Mouse (Mus musculus) spleen, postnatal 10 days (tissue): ENCODE data around the gene Slc25a34.

Experiments
- DNase-seq, 2 experiments: peaks; one replicate each; pipeline ENCODE4 v3.0.0; 2021 to 2022; ENCODE audit warnings: low spot score in 2 of 2

The Slc25a34 gene

GRCm38 (mm10) chr4:141643118-141643855, 19.7 kb upstream of the Slc25a34 start:
- no peak for DNase-seq

DNA sequence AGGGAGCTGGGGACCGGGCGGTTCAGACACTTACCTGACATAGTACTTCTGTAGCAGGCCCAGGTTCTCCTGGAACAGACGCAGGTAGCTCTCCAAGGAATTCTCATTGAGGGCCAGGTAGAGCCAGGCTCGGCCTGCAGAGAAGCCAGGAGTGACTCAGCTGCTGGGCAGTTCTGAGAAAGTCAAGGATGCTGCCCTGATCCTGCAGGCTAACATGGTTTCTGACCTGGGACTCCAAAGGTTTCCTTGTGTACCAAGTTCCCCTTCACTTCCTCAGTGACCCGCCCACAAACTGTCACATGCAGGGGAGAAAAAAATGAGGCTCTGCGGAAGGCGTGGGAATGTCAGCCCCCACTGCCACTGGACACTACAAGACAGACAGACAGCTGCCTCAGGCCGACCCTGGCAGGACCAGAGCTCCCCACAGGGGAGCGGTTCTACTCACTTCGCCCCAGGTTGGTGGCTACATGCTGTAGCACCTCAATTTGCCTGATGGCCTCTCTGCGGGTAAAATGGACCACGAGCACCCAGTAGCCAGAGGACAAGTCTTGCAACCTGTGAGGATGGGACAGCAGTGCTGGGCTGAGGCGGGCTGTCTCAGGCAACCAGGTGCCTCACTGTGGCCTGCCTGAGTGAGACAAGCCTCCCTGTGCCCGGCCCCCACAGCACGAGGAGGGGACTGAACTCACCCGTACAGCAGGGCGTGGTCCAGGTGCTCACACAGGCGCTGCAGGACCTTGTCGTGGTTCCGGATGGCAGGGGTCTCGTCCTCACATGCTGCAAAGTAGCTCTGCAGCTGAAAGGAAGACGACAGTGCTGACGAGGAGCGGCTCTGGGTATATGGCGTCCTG, 18.6 kb upstream of the Slc25a34 start:
- no peak for DNase-seq

DNA sequence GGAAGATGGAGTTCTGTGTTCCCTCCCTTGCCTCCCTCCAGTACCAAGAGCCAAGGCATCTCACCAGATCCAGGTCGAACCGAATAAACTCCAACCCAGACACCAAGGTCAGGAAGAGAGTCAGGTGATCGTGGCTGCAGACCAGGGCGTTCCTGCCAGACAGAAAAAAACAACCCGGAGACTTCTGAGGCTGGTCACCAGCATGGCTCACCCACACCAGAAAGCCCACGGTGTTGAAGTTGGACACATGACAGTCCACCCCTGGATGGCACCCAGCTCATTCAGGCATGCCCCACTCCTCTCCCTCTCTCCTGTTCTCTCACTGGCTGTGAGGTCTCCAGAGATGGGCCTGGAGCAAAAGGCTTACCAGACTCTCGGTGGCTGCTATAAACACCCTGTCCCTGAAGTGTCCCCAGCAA, 17.7 kb upstream of the Slc25a34 start:
- no peak for DNase-seq

- DNase-seq = no peak
Measured at GRCm38 (mm10) chr4:141639474-141639873, 15.9 kb upstream of the Slc25a34 start.

DNA sequence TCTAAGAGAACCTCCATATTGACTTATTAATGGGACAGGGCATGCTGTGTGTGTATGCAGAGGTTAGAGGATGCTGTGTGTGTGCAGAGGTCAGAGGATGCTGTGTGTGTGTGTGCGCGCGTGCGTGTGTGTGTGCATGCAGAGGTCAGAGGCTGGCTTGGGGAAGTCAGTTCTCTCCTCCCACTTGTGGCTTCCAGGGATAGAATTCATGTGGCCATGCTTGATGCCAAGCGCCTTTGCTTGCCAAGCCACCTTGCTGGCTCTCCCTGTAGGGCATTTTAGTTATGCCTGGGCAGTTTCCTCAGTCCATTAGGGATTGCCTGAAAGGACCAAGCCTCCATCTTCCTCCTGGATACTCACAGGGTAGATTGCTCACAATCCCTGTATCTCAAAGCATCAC, 13.1 kb upstream of the Slc25a34 start:
- DNase-seq = no peak

GRCm38 (mm10) chr4:141635991-141636390, 12.4 kb upstream of the Slc25a34 start:
- DNase-seq = no peak

GRCm38 (mm10) chr4:141632111-141632873, 8.7 kb upstream of the Slc25a34 start:
- no peak for DNase-seq

DNA sequence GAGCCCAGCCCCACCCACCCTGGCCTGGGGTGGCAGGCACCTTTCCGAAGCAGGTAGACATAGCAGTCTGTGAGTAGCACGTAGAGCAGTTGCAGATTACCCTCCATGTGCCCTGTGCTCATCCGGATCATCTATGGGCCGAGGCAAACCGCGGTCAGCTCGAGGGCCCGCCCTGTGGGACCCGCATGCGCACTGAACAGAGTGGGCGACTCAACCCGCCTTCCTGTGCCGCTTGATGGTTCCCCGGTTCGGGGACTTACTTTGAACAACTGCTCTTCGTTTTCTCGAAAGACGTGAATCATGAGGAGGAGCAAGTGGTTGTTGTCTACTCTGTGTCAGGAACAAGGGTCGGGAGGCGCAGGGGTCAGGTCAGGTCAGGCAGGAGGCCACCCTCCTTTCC, 7.6 kb upstream of the Slc25a34 start:
- DNase-seq = no peak

- DNase-seq = no peak
Measured at GRCm38 (mm10) chr4:141630021-141630420, 6.4 kb upstream of the Slc25a34 start.

GRCm38 (mm10) chr4:141628661-141629060, 5.0 kb upstream of the Slc25a34 start:
- DNase-seq = no peak

DNA sequence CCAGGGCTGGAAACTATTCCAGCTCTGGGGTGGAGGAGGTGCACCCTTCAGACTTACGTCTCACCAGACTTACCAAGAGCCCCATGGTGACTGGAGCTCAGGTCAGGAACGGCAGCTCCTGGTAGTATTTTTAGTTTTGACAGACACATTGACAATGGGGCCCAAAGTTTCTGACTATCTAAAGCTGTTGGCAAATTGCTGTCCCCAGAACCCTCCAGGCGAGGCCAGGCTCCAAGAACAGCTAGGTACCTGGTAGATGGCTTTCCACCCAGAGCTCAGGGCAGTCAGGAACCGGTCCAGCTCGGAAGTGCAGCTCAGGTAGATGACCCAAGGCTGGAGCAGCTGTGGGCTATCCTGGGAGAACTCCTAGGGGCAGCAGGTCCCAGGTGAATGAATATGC, 3.9 kb upstream of the Slc25a34 start:
- no peak for DNase-seq

GRCm38 (mm10) chr4:141625774-141626550, 2.3 kb upstream of the Slc25a34 start:
- no peak for DNase-seq

DNA sequence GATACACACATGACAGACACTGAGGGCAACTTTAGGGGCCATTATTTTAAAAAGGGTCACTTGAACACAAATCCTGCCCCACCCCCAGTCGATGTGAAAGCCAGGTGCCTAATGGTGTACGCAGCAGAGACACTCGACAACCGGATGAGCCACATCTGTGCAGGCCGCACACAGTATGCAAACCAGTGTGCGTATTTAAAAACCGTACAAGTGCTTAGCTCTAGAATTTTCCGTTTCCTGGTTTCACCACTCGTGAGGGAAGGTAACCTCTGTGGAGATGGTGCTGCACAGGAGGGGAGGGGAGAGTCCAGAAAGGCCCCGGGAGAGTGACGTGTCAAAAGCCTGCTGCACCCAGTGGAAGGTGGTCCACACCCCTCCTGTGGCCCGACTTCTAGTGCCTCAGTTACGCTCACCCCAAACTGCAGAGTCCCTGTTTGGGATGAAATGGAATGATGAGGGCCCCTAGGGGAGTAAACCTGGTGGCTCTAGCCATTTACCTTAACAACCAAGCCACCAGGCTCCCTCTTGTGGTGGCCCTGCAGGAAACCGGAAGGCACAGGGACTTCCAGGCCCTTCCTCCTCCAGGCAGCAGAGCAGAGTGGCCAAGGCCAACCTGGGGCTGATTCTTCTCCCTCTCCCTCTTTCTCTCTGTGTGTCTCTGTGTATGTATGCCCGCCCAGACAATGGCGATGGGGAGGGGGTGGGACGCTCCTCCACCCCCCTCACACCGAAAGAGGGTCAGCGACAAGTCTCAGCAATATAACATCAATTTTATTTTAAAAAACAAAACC, 1.6 kb upstream of the Slc25a34 start:
- DNase-seq = no peak

DNA sequence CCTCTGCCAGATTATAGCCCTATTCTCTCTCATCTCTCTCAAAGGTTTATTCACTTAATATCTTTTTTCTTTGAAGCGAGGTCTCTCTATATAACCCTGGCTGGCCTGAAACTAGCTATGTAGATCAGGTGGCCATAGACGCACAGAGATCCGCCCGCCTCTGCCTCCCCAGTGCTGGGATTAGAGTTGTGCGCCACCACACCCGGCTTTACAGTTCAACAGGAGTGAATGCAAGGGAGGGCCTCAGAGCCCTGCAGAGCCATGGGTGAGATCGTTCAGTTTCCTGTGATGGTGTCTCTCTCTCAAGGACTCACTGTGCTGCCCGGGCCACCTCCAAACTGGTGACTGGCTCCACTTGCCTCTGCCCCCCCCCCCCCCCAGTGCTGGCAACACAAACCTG, 513 bp upstream of the Slc25a34 start:
- no peak for DNase-seq

GRCm38 (mm10) chr4:141623037-141623436, 584 bp downstream of the Slc25a34 start:
- DNase-seq = no peak

DNA sequence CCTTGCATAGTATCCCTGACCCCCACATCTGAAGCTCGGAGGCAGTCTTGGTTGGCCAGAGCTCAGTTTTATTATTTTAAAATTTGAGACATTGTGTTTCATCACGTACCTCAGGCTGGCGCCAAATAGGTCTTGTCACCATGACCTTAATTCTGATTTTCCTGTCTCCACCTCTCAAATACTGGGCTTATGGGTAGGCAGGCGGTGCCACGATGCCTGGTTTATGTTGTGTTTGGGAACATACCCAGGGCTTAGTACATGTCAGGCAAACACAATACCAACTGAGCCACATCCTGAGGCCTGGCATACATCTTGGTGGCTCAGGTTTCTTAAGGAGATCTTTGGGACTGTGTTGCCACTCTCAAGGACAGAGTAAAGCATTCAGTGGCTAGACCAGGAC, 1.0 kb downstream of the Slc25a34 start:
- no peak for DNase-seq

DNA sequence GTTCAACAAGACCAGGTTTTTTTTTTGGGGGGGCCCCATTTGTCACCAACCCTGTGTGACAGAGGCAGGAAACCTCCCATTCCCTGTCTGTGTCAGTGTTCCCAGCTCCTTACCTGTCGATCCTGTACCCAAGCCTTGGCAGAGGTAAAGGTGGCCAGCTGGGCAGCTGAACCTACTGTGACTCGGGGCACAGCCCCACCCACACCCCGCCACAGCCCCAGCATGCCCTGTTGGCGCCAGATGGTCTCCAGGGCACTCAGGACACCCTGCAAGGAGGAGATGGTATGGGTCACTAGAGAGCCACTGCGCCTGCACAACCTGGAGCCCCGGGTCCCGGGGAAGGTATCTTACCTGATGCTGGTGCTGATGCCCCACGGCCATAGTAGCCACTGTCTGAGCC, 1.5 kb downstream of the Slc25a34 start:
- DNase-seq = no peak

DNA sequence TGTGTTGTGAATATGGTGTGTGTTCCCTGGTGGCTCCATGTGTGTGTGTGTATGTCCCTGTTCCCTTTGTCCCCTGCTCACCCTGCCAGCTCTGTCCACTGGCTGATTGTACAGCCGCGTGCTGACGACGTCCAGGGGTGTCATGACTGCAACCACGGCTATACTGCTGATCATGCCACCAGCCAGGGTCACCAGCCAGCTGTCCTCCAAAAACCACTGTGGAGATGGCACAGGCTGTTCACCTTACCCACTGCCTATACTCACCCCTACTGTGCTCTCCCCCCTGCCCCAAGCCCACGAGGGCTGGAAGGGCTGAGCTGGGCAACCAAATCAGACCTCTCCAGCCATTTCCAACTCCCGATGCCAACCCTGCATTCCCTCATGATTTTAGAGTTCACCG, 2.3 kb downstream of the Slc25a34 start:
- DNase-seq = no peak

DNA sequence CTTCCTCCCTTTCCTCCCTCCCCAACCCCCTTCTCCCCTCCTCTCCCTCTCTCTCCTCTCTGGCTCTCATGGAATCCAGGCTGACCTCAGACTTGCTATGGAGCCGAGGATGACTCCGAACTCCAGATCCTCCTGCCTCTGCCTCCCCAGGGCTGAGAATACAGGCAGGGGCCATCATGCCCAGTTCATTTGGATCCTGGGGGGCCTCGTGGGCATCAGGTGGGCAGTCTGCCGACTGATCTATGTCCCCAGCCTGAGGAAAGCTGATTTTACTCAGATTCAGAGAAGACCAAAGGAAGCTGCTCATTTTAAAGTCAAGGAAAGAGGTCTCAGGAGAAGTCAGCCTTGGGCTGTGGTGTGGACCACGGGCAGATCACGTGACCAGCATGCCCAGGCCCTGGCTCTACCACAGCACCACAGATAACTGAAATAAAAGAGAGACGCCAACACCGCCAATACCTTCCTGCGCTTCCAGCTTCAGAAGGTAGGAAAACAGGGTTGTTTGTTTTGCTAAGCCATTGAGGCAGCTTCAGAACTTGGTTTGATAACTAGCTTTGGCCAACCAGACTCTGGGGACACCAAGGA, 4.2 kb downstream of the Slc25a34 start:
- no peak for DNase-seq

GRCm38 (mm10) chr4:141618565-141619243, 4.9 kb downstream of the Slc25a34 start, which contains the start of gene Tmem82:
Gene Tmem82, minus strand, starts transcription at chr4:141618633.
- DNase-seq = peak; percentile 40 to 79
